Mouse (Mus musculus) layer of hippocampus, postnatal 10 days (tissue): ENCODE measurements at regions not wholly inside any gene's neighbourhood (a gene's known extent, or its start where the extent isn't known, plus 50 kb on each side); places are given as distances from the start of the nearest gene placed in this dataset.

Experiments
- DNase-seq, 2 experiments: peaks; one replicate each; pipeline ENCODE4 v3.0.0; 2021; ENCODE audit warnings: low spot score in 2 of 2

- DNase-seq: no peak
Measured at GRCm38 (mm10) chr2:72875677-72876076, 104.6 kb downstream of the Sp3 start.

DNA sequence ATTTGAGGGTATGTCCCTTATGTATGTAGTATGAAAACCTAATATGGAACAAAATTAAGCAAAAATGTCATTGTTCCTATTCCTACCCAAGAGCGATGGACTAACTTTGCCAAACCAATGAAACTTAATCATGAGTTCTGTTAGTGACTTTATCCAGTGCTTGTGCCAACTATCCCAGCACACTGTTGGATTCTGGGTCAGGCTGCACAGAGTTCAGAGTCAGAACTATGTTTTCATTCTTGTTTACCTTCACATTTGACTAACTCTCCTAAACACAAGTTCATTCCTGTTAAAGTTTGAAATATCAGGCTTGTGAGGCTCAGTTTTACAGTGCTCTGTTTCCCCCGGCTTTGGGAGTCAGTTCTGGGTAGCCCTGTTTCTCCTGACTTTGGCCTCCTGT, 100.2 kb downstream of the Sp3 start:
- DNase-seq: no peak

- DNase-seq: no peak
Measured at GRCm38 (mm10) chr2:72881554-72881953, 98.7 kb downstream of the Sp3 start.

GRCm38 (mm10) chr2:72886250-72886649, 94.0 kb downstream of the Sp3 start:
- DNase-seq: no peak
